Mouse (Mus musculus) myocyte (in vitro differentiated cells): ENCODE data around the gene Nat8f5.
"Not testable (repeated sequence)": the region's sequence is repeated elsewhere in the genome, so short reads cannot be mapped to it uniquely, and the experiment has no call there.

Source experiments
- MYOD1 ChIP-seq, 3 experiments: IDR thresholded peaks; one replicate each; pipeline ENCODE4 v1.6.1; 2011; ENCODE audit warnings: control low read depth in 2 of 3, low read depth in 2 of 3, mild to moderate bottlenecking in 2 of 3, moderate library complexity in 1 of 3; ENCODE audit not compliant: insufficient read length in 2 of 3, control insufficient read depth in 1 of 3
- POLR2A ChIP-seq: IDR thresholded peaks from one replicate; pipeline ENCODE4 v1.6.1; 2011; ENCODE audit warnings: low read depth, mild to moderate bottlenecking, control low read depth, moderate library complexity; ENCODE audit not compliant: insufficient read length

DNA sequence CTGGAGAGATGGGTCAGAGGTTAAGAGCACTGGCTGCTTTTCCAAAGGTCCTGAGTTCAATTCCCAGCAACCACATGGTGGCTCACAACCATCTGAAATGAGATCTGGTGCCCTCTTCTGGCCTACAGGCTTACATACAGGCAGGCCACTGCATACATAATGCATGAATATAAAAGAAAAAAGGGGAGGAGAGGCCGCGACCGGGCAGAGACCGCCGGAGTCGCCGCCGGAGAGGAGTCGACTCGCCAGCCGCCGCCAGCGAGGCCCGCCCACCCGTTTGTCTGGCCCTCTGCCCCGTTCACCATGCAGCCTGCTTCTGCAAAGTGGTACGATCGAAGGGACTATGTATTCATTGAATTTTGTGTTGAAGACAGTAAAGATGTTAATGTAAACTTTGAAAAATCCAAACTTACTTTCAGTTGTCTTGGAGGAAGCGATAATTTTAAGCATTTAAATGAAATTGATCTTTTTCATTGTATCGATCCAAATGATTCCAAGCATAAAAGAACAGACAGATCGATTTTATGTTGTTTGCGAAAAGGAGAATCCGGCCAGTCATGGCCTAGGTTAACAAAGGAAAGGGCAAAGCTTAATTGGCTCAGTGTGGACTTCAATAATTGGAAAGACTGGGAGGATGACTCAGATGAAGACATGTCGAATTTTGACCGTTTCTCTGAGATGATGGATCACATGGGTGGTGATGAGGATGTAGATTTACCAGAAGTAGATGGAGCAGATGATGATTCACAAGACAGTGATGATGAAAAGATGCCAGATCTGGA, 23.1 kb upstream of the Nat8f5 start:
- TF ChIP-seq POLR2A; MYOD1 (IDR thresholded peaks at IDR 0.05; ENCODE audit: control insufficient read depth in 1 of 3, insufficient read length in 2 of 3, low read depth in 2 of 3): not testable (repeated sequence)
